Mouse (Mus musculus) gastrocnemius, postnatal 25 days (tissue): ENCODE data around the gene Fam131c. TPM values are rescaled to one million over a fixed set of nuclear protein-coding genes. Genes with fewer than 3 reads are reported as not detected.

Experiments used
- DNase-seq: peaks from one replicate; pipeline ENCODE4 v3.0.0; 2022
- total RNA-seq, 2 experiments: library from RNA; stranded (reverse); gene quantifications; 1 replicate in 1 of 2; 2 replicates in 1 of 2; pipeline ENCODE4 v1.2.3; 2021

Fam131c gene
- total RNA-seq, 2 experiments from 2014 or later, result 0.29 TPM; not detected in 1

- no peak for DNase-seq
Measured at GRCm38 (mm10) chr4:141359222-141359621, 8.8 kb upstream of the Fam131c start.

- DNase-seq, result no peak
Measured at GRCm38 (mm10) chr4:141360846-141361245, 7.2 kb upstream of the Fam131c start.

GRCm38 (mm10) chr4:141362937-141363548, 5.0 kb upstream of the Fam131c start:
- peak; percentile 48 for DNase-seq

GRCm38 (mm10) chr4:141365126-141365525, 2.9 kb upstream of the Fam131c start:
- DNase-seq, result no peak

- no peak for DNase-seq
Measured at GRCm38 (mm10) chr4:141365876-141366275, 2.1 kb upstream of the Fam131c start.

- no peak for DNase-seq
Measured at GRCm38 (mm10) chr4:141372426-141372825, 4.4 kb downstream of the Fam131c start.

GRCm38 (mm10) chr4:141379674-141380073, 11.7 kb downstream of the Fam131c start:
- DNase-seq, result no peak

- DNase-seq, result no peak
Measured at GRCm38 (mm10) chr4:141382406-141382805, 14.4 kb downstream of the Fam131c start.

- no peak for DNase-seq
Measured at GRCm38 (mm10) chr4:141385275-141385674, 17.3 kb downstream of the Fam131c start.

GRCm38 (mm10) chr4:141386150-141386549, 18.1 kb downstream of the Fam131c start:
- DNase-seq, result no peak

- no peak for DNase-seq
Measured at GRCm38 (mm10) chr4:141387093-141387784, 19.2 kb downstream of the Fam131c start.

- DNase-seq, result no peak
Measured at GRCm38 (mm10) chr4:141387933-141388332, 19.9 kb downstream of the Fam131c start.

- DNase-seq, result no peak
Measured at GRCm38 (mm10) chr4:141389366-141390150, 21.5 kb downstream of the Fam131c start.

- no peak for DNase-seq
Measured at GRCm38 (mm10) chr4:141391293-141391692, 23.3 kb downstream of the Fam131c start.

GRCm38 (mm10) chr4:141394751-141395150, 26.7 kb downstream of the Fam131c start:
- DNase-seq, result no peak

- no peak for DNase-seq
Measured at GRCm38 (mm10) chr4:141397861-141398260, 29.8 kb downstream of the Fam131c start.

GRCm38 (mm10) chr4:141398545-141398944, 30.5 kb downstream of the Fam131c start, which contains the start of gene Clcnka:
Gene Clcnka (minus strand): TSS chr4:141398724.
- no peak for DNase-seq

GRCm38 (mm10) chr4:141400171-141400570, 32.2 kb downstream of the Fam131c start:
- DNase-seq, result no peak

- peak; percentile 67 for DNase-seq
Measured at GRCm38 (mm10) chr4:141404518-141405313, 36.7 kb downstream of the Fam131c start.

GRCm38 (mm10) chr4:141405314-141405622, 37.2 kb downstream of the Fam131c start:
- no peak for DNase-seq

- peak; percentile 51 for DNase-seq
Measured at GRCm38 (mm10) chr4:141406516-141407299, 38.7 kb downstream of the Fam131c start.
